Mouse (Mus musculus) erythroblast, embryonic 14.5 days (primary cell): Measurements from ENCODE around the gene Myom3.

Experiments used
- GATA1 ChIP-seq: IDR thresholded peaks from 2 replicates; pipeline ENCODE4 v1.6.1; 2012; ENCODE audit warnings: low read length, inconsistent platforms, mixed read lengths
- TAL1 ChIP-seq: IDR thresholded peaks from 3 replicates; pipeline ENCODE4 v1.6.1; 2012; ENCODE audit warnings: low read length, inconsistent platforms, mixed read lengths

DNA sequence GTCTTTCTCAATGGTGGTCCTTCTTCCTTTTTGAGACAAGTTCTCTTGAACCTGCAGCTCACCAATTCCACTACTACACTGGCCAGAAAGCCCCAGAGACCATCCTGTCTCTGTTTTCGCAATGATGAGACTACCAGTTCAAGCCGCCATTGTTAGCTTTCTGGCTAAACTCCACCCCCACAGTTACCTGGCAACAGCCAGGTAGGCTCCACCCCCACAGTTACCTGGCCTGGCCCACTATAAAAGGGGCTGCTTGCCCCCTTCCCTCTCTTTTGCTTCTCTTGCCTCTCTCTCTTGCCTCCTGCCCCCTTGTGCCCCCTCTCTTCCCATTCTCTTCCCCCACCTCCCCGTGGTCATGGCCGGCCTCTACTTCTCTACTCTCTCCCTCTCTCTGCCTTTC, 62.3 kb downstream of the Myom3 start:
- no peak for TF ChIP-seq TAL1
- no peak for TF ChIP-seq GATA1
